Mouse (Mus musculus) myocyte (in vitro differentiated cells): Measurements from ENCODE around the gene Ednrb. TPM values are rescaled to one million over a fixed set of nuclear protein-coding genes. Genes with fewer than 3 reads are reported as not detected.

Experiments
- H3K27me3 ChIP-seq: one replicate; pipeline ENCODE4 v1.6.1; 2011; ENCODE audit not compliant: control insufficient read depth, insufficient read depth, insufficient read length
- H3K36me3 ChIP-seq: one replicate; pipeline ENCODE4 v1.6.1; 2011; ENCODE audit not compliant: control insufficient read depth, insufficient read depth
- H3K4me2 ChIP-seq: one replicate; pipeline ENCODE4 v1.6.1; 2011; ENCODE audit warnings: low read depth, control low read depth
- H3K4me3 ChIP-seq: one replicate; pipeline ENCODE4 v1.5.1; 2011; ENCODE audit warnings: mild to moderate bottlenecking, control low read depth, moderate library complexity
- H3K79me2 ChIP-seq: one replicate; pipeline ENCODE4 v1.6.1; 2011; ENCODE audit not compliant: control insufficient read depth, insufficient read depth
- H3ac ChIP-seq: one replicate; pipeline ENCODE4 v1.6.1; 2011; ENCODE audit not compliant: control insufficient read depth, insufficient read length
- CEBPB ChIP-seq: IDR thresholded peaks from 2 replicates; pipeline ENCODE4 v1.6.1; 2011; ENCODE audit warnings: mild to moderate bottlenecking, moderate library complexity; ENCODE audit not compliant: poor library complexity, insufficient read depth, severe bottlenecking
- E2F4 ChIP-seq: IDR thresholded peaks from one replicate; pipeline ENCODE4 v1.6.1; 2011; ENCODE audit warnings: mild to moderate bottlenecking, control low read depth, moderate library complexity; ENCODE audit not compliant: insufficient read depth
- MAX ChIP-seq: IDR thresholded peaks from one replicate; pipeline ENCODE4 v1.6.1; 2011; ENCODE audit warnings: low read depth, mild to moderate bottlenecking, control low read depth
- MYOD1 ChIP-seq, 3 experiments: IDR thresholded peaks; one replicate each; pipeline ENCODE4 v1.6.1; 2011; ENCODE audit warnings: control low read depth in 2 of 3, low read depth in 2 of 3, mild to moderate bottlenecking in 2 of 3, moderate library complexity in 1 of 3; ENCODE audit not compliant: insufficient read length in 2 of 3, control insufficient read depth in 1 of 3
- MYOG ChIP-seq, 3 experiments: IDR thresholded peaks; one replicate each; pipeline ENCODE4 v1.6.1; 2011; ENCODE audit warnings: control low read depth in 2 of 3, low read depth in 2 of 3, mild to moderate bottlenecking in 2 of 3; ENCODE audit not compliant: insufficient read length in 2 of 3, control insufficient read depth in 1 of 3, insufficient read depth in 1 of 3
- POLR2A ChIP-seq: IDR thresholded peaks from one replicate; pipeline ENCODE4 v1.6.1; 2011; ENCODE audit warnings: low read depth, mild to moderate bottlenecking, control low read depth, moderate library complexity; ENCODE audit not compliant: insufficient read length
- POLR2AphosphoS2 ChIP-seq: IDR thresholded peaks from one replicate; pipeline ENCODE4 v1.6.1; 2011; ENCODE audit warnings: low read depth, control low read depth; ENCODE audit not compliant: insufficient read length
- REST ChIP-seq: IDR thresholded peaks from one replicate; pipeline ENCODE4 v1.6.1; 2011; ENCODE audit warnings: mild to moderate bottlenecking, control low read depth, moderate library complexity; ENCODE audit not compliant: insufficient read depth, insufficient read length
- SRF ChIP-seq: IDR thresholded peaks from one replicate; pipeline ENCODE4 v1.6.1; 2011; ENCODE audit warnings: low read depth; ENCODE audit not compliant: control insufficient read depth, insufficient read length
- TCF12 ChIP-seq: IDR thresholded peaks from one replicate; pipeline ENCODE4 v1.6.1; 2011; ENCODE audit warnings: mild to moderate bottlenecking, control low read depth; ENCODE audit not compliant: poor library complexity, insufficient read depth, severe bottlenecking
- TCF3 ChIP-seq: IDR thresholded peaks from one replicate; pipeline ENCODE4 v1.6.1; 2011; ENCODE audit warnings: low read depth, control low read depth; ENCODE audit not compliant: insufficient read length
- USF1 ChIP-seq: IDR thresholded peaks from one replicate; pipeline ENCODE4 v1.6.1; 2011; ENCODE audit warnings: low read depth, mild to moderate bottlenecking, control low read depth, moderate library complexity
- polyA plus RNA-seq: library from polyadenylated mRNA; unstranded; fragments of >200 nt; fragmentation: generic; extraction: Trizol; gene quantifications from one replicate; pipeline ENCODE4 v1.2.1, GENCODE M21; 2012; ENCODE audit warnings: missing spikeins

Gene Ednrb
- polyA plus RNA-seq = not detected

DNA sequence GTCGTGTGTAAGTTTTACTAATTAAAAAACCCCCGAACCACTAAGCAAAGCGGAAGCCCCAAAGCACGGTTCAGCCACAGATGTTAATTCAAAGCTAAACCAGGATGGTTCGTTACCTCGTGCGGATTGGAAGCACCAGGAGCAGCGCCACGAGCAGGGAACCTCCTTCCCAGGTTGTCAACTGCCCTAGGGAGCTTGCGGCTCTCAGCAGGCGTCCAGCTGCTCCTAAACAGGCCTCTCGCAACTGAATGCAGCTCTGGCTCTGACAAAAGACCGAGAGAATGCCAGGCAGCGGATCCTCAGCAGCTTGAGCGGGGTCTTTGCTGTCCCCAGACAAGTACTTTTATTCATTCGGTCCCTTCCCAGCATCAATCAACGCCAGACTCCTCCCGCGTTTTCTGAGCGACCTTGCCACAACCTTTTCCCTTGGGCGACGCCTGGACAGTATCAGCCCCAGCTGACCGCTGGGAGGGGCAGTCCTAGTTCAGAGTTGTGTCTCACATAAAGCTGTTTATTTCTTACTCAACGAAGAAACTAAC, at the start of gene Ednrb:
TSS of gene Ednrb (minus strand) at position 392 of the 539 bp plus-strand sequence.
- no peak within 1 kb of the TSS for H3ac ChIP-seq
- no peak within 1 kb of the TSS for H3K4me3 ChIP-seq
- no peak within 1 kb of the TSS for H3K4me2 ChIP-seq
- no peaks in the 10 kb centered on the region for H3K36me3 ChIP-seq
- no peak for TF ChIP-seq REST
- no peak for TF ChIP-seq POLR2AphosphoS2
- no peak for TF ChIP-seq CEBPB
- TF ChIP-seq POLR2A = no peak
- TF ChIP-seq SRF = no peak
- no peak for TF ChIP-seq MAX
- no peak for TF ChIP-seq MYOG (IDR thresholded peaks at IDR 0.05; ENCODE audit: control insufficient read depth in 1 of 3, insufficient read depth in 1 of 3, insufficient read length in 2 of 3, low read depth in 2 of 3)
- no peaks in the 10 kb centered on the region for H3K27me3 ChIP-seq
- H3K79me2 ChIP-seq = no peaks in the 10 kb centered on the region

DNA sequence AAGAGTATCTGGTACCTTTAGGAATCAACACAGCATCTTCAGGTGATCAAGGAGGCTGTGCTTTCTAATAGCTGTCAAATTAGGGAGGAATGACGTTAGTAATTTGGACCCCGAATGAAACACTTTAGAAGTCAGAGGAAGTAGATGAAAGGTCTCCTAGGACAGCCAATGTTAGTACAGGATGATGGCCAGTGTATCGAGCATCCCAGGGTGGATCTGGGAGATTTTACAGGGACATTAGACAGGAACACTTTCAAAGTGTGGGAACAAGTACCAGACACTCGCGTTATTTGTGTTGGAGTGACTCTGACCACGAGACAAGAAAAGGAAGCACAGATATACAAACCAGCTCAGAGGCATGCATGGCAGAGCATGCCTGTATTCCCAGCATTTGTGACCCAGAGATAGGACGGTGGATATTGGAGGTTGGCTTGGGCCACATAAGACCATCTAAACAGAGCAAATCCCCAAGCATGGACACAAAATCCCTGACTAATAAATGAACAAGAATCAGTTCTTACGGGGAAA, 48.3 kb upstream of the Ednrb start:
- Histone ChIP-seq H3K36me3 (no peaks in the 10 kb centered on the region), H3K4me2 (no peak overlapping the region), H3K27me3 (no peaks in the 10 kb centered on the region), H3K79me2 (no peaks in the 10 kb centered on the region), H3ac (no peak overlapping the region), H3K4me3 (no peak overlapping the region)
- TF ChIP-seq TCF12 (no peak), E2F4 (no peak), SRF (no peak), CEBPB (no peak), POLR2A (no peak), USF1 (no peak), REST (no peak), POLR2AphosphoS2 (no peak), MYOD1 (IDR thresholded peaks at IDR 0.05; ENCODE audit: control insufficient read depth in 1 of 3, insufficient read length in 2 of 3, low read depth in 2 of 3) (no peak), TCF3 (no peak)

DNA sequence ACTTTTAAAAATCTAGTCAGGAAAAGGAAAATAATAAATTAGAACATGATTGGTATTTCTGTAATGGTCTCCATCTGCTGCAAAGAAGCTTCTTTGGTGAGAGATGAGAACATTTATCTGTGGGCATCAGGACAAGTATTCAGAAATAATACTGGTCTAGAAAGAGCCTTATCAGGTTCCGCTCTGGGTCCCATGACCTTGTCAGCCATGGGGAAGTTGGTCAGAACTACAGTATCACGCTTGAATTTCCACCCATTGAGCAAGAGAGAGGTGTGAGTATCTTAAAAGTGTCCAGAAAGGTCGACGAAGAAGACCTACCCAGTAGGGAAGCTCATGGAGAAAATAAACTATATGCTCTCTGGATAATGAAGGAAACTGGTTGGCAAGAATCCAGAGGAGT, 46.6 kb upstream of the Ednrb start:
- Histone ChIP-seq H3K4me2 (no peak overlapping the region), H3K4me3 (no peak overlapping the region), H3ac (no peak overlapping the region), H3K79me2 (no peaks in the 10 kb centered on the region), H3K27me3 (no peaks in the 10 kb centered on the region), H3K36me3 (no peaks in the 10 kb centered on the region)
- TF ChIP-seq USF1 (no peak), MAX (no peak), E2F4 (no peak), CEBPB (no peak), TCF3 (no peak), POLR2AphosphoS2 (no peak), MYOG (IDR thresholded peaks at IDR 0.05; ENCODE audit: control insufficient read depth in 1 of 3, insufficient read depth in 1 of 3, insufficient read length in 2 of 3, low read depth in 2 of 3) (no peak)

DNA sequence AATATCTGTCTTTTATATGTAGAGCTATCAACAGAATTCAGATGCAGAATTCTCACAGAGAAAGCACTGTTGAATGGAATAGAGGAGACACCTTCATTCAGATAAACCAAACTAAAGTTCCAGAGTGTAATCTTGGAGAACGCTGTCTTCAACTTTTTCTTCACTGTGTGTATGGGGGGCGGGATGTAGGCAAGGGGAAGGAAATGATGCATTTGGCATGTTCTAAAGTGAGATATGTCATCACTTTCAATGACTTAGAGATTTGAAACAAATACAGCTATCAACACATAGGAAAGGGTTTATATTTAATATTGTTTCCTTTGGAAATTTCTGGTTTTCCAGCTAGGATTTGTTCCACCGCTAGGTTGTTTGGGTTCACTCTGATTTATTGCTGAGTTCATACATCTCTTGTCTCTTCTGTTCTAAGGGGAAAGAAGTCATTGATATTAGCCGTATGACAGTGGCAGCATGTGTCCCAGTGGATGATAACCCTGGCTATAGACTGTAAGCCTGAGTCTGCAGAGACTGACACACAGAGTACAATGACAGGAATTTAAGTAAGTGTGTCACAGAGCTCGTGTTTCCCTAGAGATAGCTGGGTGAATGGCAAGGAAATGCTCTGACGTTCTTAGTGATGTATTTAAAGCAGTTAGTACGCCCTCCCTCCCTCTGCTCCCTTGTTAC, 40.8 kb upstream of the Ednrb start:
- Histone ChIP-seq H3K4me2 (no peak overlapping the region), H3K4me3 (no peak overlapping the region), H3K79me2 (no peaks in the 10 kb centered on the region), H3K27me3 (no peaks in the 10 kb centered on the region), H3ac (no peak overlapping the region), H3K36me3 (no peaks in the 10 kb centered on the region)
- no peak for TF ChIP-seq USF1
- TF ChIP-seq MAX = no peak
- no peak for TF ChIP-seq E2F4
- TF ChIP-seq CEBPB = no peak
- TF ChIP-seq REST = no peak
- TF ChIP-seq TCF3 = no peak
- TF ChIP-seq POLR2A = no peak
- no peak for TF ChIP-seq MYOD1 (IDR thresholded peaks at IDR 0.05; ENCODE audit: control insufficient read depth in 1 of 3, insufficient read length in 2 of 3, low read depth in 2 of 3)
- no peak for TF ChIP-seq MYOG (IDR thresholded peaks at IDR 0.05; ENCODE audit: control insufficient read depth in 1 of 3, insufficient read depth in 1 of 3, insufficient read length in 2 of 3, low read depth in 2 of 3)
- no peak for TF ChIP-seq POLR2AphosphoS2
- TF ChIP-seq SRF = no peak
- no peak for TF ChIP-seq TCF12
